ENCODE assay signal across 20 mouse cellular contexts in genomic region chr6:77951276-77951675, GRCm38 (mm10). TPM values are rescaled to one million over a fixed set of nuclear protein-coding genes. Genes with fewer than 3 reads are reported as not detected.
DNase-seq lines count a peak whose midpoint lies in the region; ATAC-seq lines count a peak whose summit lies in the region.
"Had no signal": no experiment of that assay in that cellular context is flagged by ENCODE, and none has a peak within 500 bp of the region (broad histone marks: within the 10 kb centered on the region; RNA-seq: fewer than 3 reads in every experiment).

No protein-coding gene starts in this region.

- no peak for DNase-seq in cerebellum, postnatal 4 days (ENCODE audit: low spot score in 2 of 2)
- peak; percentile 7 to 68 for DNase-seq in layer of hippocampus, adult 18-20 months (ENCODE audit: low spot score in 2 of 2)
- DNase-seq in layer of hippocampus, postnatal 14 days (ENCODE audit: low spot score in 2 of 2): no peak
- DNase-seq in cerebellum, adult 9-11 months: peak; percentile 71
- DNase-seq in left cerebral cortex, adult 18-20 months (ENCODE audit: low spot score in 2 of 2): no peak
- DNase-seq in urinary bladder, postnatal 14 days (ENCODE audit: low spot score): no peak
- no peak for DNase-seq in heart, adult 18-20 months
- DNase-seq: adrenal gland, adult 8-10 months; heart, postnatal 10 days; kidney, adult 9 months; kidney, postnatal 4 days; liver, embryonic 13.5 days; lung, embryonic 14.5 days; lung, postnatal 4 days; retina, postnatal 1 day; right cerebral cortex, postnatal 4 days had no signal

- peak; percentile 94 for ATAC-seq in cerebellum, adult (ENCODE audit: insufficient number of reproducible peaks, low FRiP score, low TSS enrichment)
- ATAC-seq: intestine, embryonic 15.5 days; Patski had no signal

RNA-seq across cellular contexts. Expression of gene Ctnna2, which starts 28.2 kb away (rescaled TPM):
- total RNA-seq in layer of hippocampus, adult 18-20 months (2021): 10 to 100 TPM; 82.8 to 86.1 TPM
- total RNA-seq in layer of hippocampus, postnatal 14 days (2021): 100 to 1,000 TPM; 121 to 127 TPM
- total RNA-seq in left cerebral cortex, adult 18-20 months (2021): 100 to 1,000 TPM; 104 to 109 TPM
- not detected for total RNA-seq in heart, adult 18-20 months (2021)
- total RNA-seq: gastrocnemius, adult 18-20 months had no signal

Comparison
In these comparisons a context has a peak if more than half of its experiments do, and no peak if none do; other contexts are left out.
1. DNase-seq: peak in layer of hippocampus, adult 18-20 months (2 of 2) and cerebellum, adult 9-11 months (single experiment); none in cerebellum, postnatal 4 days (0 of 2), layer of hippocampus, postnatal 14 days (0 of 2), left cerebral cortex, adult 18-20 months (0 of 2), urinary bladder, postnatal 14 days (single experiment) and heart, adult 18-20 months (0 of 2).
2. RNA of gene Ctnna2, which starts 28.2 kb away (total RNA-seq): 121 to 127 TPM in layer of hippocampus, postnatal 14 days, 104 to 109 TPM in left cerebral cortex, adult 18-20 months and 82.8 to 86.1 TPM in layer of hippocampus, adult 18-20 months; not detected in heart, adult 18-20 months; every median in the first group is over 10 times any median in the second.